Mouse (Mus musculus): ENCODE measurements around the gene Krt76.
A peak's percentile ranks its signal among the peaks of the same experiment; 100 is the strongest.

DNA sequence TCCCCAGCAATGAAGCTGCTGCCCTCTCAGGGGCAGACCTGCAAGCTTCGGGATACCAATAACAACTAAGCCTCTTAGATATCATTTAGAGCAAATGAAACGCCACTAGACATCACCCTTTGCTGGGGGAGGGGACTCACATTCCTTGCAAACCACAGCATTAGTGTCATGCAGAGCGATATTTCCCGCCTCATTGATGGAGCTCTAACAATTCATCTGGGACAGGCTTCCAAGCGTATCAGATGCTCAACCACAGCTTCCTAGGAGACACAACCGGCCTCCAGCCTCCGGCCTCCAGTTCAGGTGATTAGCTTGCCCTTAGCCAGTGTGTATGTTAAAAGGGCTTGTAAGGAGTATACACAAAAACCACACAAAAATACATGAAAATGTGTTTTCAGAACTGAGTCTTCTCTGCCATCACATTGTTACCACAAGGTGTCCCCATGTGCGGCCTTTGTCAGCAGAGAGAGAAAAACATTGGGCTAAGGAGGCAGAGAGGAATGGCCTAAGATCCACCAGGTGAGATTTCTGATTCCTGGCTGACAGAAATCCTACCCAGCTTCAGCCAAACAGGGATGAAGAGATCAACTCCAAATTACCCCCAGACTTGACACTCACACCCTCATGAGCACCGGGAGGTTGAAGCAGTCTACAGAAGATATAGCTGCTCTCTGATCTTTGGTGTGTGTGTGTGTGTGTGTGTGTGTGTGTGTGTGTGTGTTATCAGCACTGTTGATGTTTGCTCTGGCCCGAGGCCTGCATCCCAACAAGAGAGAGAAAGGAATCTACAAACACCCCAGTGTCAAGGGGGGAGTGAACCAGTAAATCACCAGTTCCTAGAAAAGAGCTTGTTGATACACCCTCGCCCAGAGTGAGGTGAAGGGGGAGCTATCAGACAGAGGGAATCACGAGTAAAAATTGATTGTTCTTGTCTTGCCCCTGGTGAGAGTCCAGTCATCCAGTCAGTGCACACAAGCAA lies 9.7 kb upstream of the Krt76 start:
- TF ChIP-seq EP300 (IDR thresholded peaks at IDR 0.05; ENCODE audit: low read depth in 1 of 2, low read length in 2 of 2) (no peak), CTCF (IDR thresholded peaks at IDR 0.05 in 2 of 3, conservative IDR thresholded peaks at IDR 0.05 in 1 of 3; ENCODE audit: control insufficient read depth in 1 of 3, insufficient read depth in 1 of 3, low read depth in 2 of 3, low read length in 3 of 3, poor library complexity in 1 of 3, severe bottlenecking in 1 of 3) (peak in 1 of 3 experiments; percentile 3; a peak in 1 of 6 replicates), ETS1 (IDR thresholded peaks at IDR 0.05; ENCODE audit: low read depth, low read length) (no peak), POLR2A (IDR thresholded peaks at IDR 0.05; ENCODE audit: control insufficient read depth in 1 of 2, insufficient read depth in 1 of 2, low read depth in 1 of 2, low read length in 2 of 2, poor library complexity in 1 of 2) (no peak), CHD1 (IDR thresholded peaks at IDR 0.05; ENCODE audit: low read depth, low read length) (no peak), SIN3A (IDR thresholded peaks at IDR 0.05; ENCODE audit: low read length) (no peak), TBP (IDR thresholded peaks at IDR 0.05; ENCODE audit: low read depth, low read length) (no peak), ZKSCAN1 (IDR thresholded peaks at IDR 0.05; ENCODE audit: low read depth, low read length) (no peak), GATA1 (IDR thresholded peaks at IDR 0.05; ENCODE audit: low read depth, low read length) (no peak), MAZ (IDR thresholded peaks at IDR 0.05; ENCODE audit: low read depth, low read length) (no peak), MAX (IDR thresholded peaks at IDR 0.05; ENCODE audit: low read length) (no peak), USF1 (IDR thresholded peaks at IDR 0.05; ENCODE audit: low read depth, low read length) (no peak), TCF12 (IDR thresholded peaks at IDR 0.05; ENCODE audit: low read depth, low read length) (no peak), POLR2AphosphoS2 (IDR thresholded peaks at IDR 0.05; ENCODE audit: low read length) (no peak)

All from MEL (cell line).